Mouse (Mus musculus): ENCODE measurements around the gene Cfl1. TPM values are rescaled to one million over a fixed set of nuclear protein-coding genes. Genes with fewer than 3 reads are reported as not detected.
"Not testable (repeated sequence)": the region's sequence is repeated elsewhere in the genome, so short reads cannot be mapped to it uniquely, and the experiment has no call there.

Gene Cfl1
- polyA plus RNA-seq, 1 experiment from 2014 or later = 3,520 TPM

DNA sequence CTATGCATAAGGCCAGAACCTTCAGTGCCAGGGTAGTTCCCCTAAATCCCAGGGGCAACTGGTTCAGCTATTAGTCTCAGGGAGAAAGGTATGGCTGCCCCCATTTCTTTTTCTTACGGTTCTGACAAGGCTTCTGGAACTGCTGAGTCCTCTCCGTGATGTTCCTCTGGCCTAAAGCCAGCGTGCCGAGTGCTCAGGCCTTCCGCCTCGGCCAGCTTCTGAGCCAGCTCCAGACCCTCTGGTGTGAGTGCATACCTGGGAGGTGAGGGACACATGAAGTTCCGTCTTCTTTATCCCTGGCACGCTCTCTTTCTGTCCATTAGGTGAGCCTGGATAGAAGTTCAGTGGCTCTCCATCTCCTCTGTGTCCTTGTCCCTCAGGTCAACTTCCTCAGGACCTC, 4.9 kb upstream of the Cfl1 start:
- Histone ChIP-seq H3K4me2 (no peak overlapping the region), H3K9ac (no peak overlapping the region), H3K36me3 (ENCODE audit: poor library complexity, severe bottlenecking) (peaks cover 59% of the 10 kb centered on the region), H3K4me1 (peaks cover 32% of the 10 kb centered on the region), H3K4me3 (no peak overlapping the region), H3K9me3 (replicated peaks) (no peaks in the 10 kb centered on the region), H3K27ac (no peak overlapping the region), H3K27me3 (no peaks in the 10 kb centered on the region)
- ATAC-seq = no peak
- 94% methylated on average over 8 of the region's 8 CpGs for WGBS

DNA sequence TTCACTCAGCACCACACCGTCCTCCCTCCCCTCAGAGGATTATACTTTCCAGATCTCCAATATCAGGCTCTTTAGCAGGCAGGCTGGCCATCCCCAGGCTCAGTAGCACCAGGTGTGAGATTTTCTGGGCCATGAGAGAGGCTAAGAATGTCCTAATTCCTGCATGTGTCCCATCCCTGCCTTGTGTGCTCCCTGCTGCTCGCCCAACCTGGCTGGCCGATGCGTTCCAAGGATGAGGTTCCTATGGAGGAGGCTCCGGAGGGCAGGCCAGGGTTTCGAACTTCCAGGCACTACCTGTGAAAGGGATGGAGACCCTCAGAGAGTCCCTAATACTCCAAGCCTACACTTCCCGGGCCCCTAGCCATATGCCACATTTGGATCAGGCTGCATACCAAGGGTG, 4.4 kb upstream of the Cfl1 start:
- H3K9ac ChIP-seq = no peak overlapping the region
- H3K9me3 ChIP-seq (replicated peaks) = no peaks in the 10 kb centered on the region
- H3K4me1 ChIP-seq = peaks cover 32% of the 10 kb centered on the region
- H3K4me2 ChIP-seq = no peak overlapping the region
- no peak overlapping the region for H3K27ac ChIP-seq
- no peak overlapping the region for H3K4me3 ChIP-seq
- WGBS = 92% methylated on average over 7 of the region's 7 CpGs
- peaks cover 55% of the 10 kb centered on the region for H3K36me3 ChIP-seq (ENCODE audit: poor library complexity, severe bottlenecking)
- H3K27me3 ChIP-seq = no peaks in the 10 kb centered on the region
- no peak for ATAC-seq

- H3K36me3 ChIP-seq (ENCODE audit: poor library complexity, severe bottlenecking) = peaks cover 50% of the 10 kb centered on the region
- no peak for ATAC-seq
- WGBS = 90% methylated on average over 8 of the region's 8 CpGs
- no peak overlapping the region for H3K4me2 ChIP-seq
- no peaks in the 10 kb centered on the region for H3K9me3 ChIP-seq (replicated peaks)
- H3K27me3 ChIP-seq = no peaks in the 10 kb centered on the region
- H3K27ac ChIP-seq = no peak overlapping the region
- H3K4me3 ChIP-seq = no peak overlapping the region
- peaks cover 32% of the 10 kb centered on the region for H3K4me1 ChIP-seq
- no peak overlapping the region for H3K9ac ChIP-seq
Measured at GRCm38 (mm10) chr19:5486286-5486685, 4.0 kb upstream of the Cfl1 start.

DNA sequence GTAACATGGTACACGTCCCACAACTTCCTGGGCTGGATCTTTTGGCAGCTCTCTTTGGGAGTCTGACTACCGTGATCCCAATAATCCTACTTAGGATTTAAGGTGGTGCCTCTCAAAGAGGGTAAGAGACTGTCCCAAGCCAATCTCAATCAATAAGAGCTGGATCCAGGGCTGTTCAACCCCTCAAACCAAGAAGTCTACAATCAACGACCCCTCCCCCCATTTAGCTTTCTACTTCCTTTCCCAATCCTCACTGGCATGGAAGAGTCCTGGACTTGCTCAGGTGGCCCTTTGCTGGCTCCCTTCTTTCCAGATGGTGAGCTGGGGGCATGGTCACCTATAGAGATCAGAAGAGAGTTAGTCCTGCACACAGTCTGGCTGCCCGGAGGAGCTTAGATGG, 3.5 kb upstream of the Cfl1 start:
- H3K4me3 ChIP-seq = no peak overlapping the region
- peak overlapping the region; percentile 86; the same call in 1 of the 2 replicates for H3K4me2 ChIP-seq
- H3K27ac ChIP-seq = no peak overlapping the region
- no peak for ATAC-seq
- no peak overlapping the region; the same call in 1 of the 2 replicates for H3K9ac ChIP-seq
- 85% methylated on average over 4 of the region's 4 CpGs for WGBS
- peaks cover 34% of the 10 kb centered on the region for H3K4me1 ChIP-seq
- H3K36me3 ChIP-seq (ENCODE audit: poor library complexity, severe bottlenecking) = peaks cover 45% of the 10 kb centered on the region
- no peaks in the 10 kb centered on the region for H3K9me3 ChIP-seq (replicated peaks)
- no peaks in the 10 kb centered on the region for H3K27me3 ChIP-seq

DNA sequence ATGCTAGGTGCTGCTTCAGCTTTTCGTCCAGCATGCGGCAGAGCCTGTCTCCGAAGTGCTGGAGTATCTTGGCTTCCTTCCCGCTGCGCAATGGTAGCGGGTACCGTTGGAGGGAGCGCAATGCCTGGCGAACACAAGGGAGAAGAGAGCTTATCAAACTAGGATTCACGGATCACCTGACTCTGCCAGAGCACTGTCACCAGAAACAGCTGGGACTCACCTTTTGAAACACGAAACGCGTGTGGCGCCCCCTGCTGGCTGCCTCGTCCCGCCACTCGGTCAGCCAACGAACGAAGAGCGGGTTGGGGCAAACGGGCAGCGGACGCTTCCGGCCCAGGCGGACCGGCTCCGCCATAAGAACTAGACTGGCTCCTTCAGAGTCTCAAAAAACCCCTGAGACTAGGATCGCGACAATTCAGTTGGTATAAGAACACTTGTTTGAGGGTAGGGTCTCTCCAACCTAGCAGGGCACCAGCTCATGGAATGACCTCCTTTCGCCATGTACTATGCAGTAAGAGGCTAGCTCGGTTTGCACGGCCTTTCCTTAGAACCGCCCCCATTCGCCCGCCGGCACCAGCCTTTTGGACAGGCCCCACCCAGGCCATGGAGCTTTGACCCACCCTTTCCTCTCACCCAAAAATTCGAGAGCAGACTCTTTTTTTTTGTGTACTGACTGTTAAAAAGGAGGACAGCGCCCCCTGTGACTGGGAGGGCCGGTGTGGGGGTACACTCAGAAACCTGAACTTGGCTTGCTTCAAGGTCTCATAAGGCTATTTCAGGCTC, 2.3 kb upstream of the Cfl1 start, which contains the start of gene Mus81:
Mus81 (minus strand) TSS at position 635 of the 783 bp plus-strand sequence.
- H3K36me3 ChIP-seq (ENCODE audit: poor library complexity, severe bottlenecking) = peaks cover 43% of the 10 kb centered on the region
- peak; percentile 57 for ATAC-seq
- no peaks in the 10 kb centered on the region for H3K27me3 ChIP-seq
- H3K9me3 ChIP-seq (replicated peaks) = no peaks in the 10 kb centered on the region
- peaks cover 44% of the 10 kb centered on the region for H3K4me1 ChIP-seq
- H3K4me3 ChIP-seq = peak within 1 kb of the TSS; percentile 59
- peak within 1 kb of the TSS; percentile 71 for H3K9ac ChIP-seq
- WGBS = under 1% methylated on average over 39 of the region's 39 CpGs
- H3K4me2 ChIP-seq = peak within 1 kb of the TSS; percentile 86
- H3K27ac ChIP-seq = peak within 1 kb of the TSS; percentile 98

GRCm38 (mm10) chr19:5488878-5489571, 1.2 kb upstream of the Cfl1 start:
- Histone ChIP-seq H3K4me3 (peak overlapping the region; percentile 59), H3K4me2 (peak overlapping the region; percentile 86), H3K4me1 (peaks cover 49% of the 10 kb centered on the region), H3K27ac (peak overlapping the region; percentile 98), H3K9ac (peak overlapping the region; percentile 64), H3K9me3 (replicated peaks) (no peaks in the 10 kb centered on the region), H3K27me3 (no peaks in the 10 kb centered on the region), H3K36me3 (ENCODE audit: poor library complexity, severe bottlenecking) (peaks cover 43% of the 10 kb centered on the region)
- peak; percentile 79 for ATAC-seq
- 0% methylated on average over 26 of the region's 26 CpGs for WGBS

DNA sequence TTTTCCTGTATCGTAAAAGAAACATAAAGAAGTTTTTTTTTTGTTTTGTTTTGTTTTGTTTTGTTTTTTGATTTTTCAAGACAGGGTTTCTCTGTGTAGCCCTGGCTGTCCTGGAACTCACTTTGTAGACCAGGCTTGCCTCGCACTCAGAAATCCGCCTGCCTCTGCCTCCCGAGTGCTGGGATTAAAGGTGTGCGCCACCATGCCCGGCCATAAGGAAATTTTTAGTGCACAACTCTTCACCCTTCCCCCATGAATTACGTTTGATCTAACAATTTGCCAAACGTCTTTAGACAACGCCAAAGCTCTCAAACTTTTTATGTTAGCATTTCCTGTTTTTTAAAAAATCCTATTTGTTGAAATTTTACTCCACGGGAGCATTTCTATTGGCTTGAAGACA, 534 bp upstream of the Cfl1 start:
- H3K9me3 ChIP-seq (replicated peaks); H3K27me3 ChIP-seq; ATAC-seq; H3K9ac ChIP-seq: not testable (repeated sequence)
- Histone ChIP-seq H3K4me1 (peaks cover 49% of the 10 kb centered on the region), H3K4me3 (peak overlapping the region; percentile 96), H3K36me3 (ENCODE audit: poor library complexity, severe bottlenecking) (peaks cover 43% of the 10 kb centered on the region), H3K4me2 (peak overlapping the region; percentile 86), H3K27ac (peak overlapping the region; percentile 100)
- 52% methylated on average over 10 of the region's 10 CpGs for WGBS

DNA sequence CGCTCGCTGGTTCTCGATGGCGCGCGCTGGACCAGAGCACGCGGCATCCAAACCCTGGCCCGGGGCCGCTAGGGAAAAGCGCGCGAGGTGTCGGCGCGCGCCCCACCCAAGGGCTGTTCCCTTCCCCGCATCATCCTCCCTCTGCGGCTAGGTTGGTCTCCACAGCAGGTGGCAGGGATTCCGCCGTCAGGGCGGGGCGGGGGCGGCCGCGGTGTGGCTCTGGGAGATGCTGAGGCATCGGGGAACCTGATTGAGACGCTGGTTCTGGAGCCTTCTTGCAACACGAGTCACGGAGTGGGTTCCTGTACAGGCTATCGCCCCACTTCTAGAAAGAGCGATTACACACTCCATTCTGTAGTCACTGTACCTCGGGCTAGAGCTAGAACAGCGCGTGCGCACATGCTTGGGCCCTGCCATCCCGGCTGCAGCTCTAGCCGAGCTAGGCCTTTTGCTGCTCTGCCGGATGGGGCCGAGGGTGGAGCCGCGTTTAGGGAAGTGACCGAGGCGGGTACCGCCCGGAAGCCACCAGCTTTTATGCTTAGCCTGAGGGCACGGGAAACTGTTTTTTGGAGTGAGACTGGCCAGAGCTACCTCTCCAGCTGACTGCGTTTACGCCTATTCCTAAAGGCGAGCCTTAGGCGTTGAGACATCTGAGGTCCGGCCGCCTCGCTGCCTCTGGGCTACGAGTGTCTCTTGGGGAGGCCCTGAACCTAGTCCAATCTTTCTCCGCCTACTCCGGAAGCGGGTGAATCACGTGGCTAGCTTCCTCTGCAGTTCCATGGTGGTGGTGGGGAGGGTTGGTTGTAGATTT, 848 bp downstream of the Cfl1 start:
- under 1% methylated on average over 59 of the region's 59 CpGs for WGBS

DNA sequence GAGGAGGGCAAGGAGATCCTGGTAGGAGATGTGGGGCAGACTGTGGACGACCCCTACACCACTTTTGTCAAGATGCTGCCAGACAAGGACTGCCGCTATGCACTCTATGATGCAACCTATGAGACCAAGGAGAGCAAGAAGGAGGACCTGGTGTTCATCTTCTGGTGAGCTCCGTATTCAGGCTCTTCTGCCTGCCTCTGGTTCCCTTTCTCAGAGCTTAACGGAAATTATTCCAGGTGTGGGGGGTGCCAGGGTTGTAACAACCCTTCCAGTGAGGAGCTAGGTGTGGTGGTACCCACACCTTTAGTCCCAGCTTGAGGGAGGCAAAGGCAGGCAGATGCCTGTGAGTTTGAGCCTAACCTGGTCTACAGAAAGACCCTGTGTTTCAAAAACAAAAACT, 2.4 kb downstream of the Cfl1 start:
- 90% methylated on average over 4 of the region's 4 CpGs for WGBS
- ATAC-seq = no peak
- Histone ChIP-seq H3K27me3 (no peaks in the 10 kb centered on the region), H3K36me3 (ENCODE audit: poor library complexity, severe bottlenecking) (peaks cover 54% of the 10 kb centered on the region), H3K4me3 (no peak overlapping the region), H3K27ac (no peak overlapping the region), H3K4me2 (peak overlapping the region; percentile 86; the same call in 1 of the 2 replicates), H3K9me3 (replicated peaks) (no peaks in the 10 kb centered on the region), H3K9ac (no peak overlapping the region), H3K4me1 (peaks cover 36% of the 10 kb centered on the region)

More for the DNA sequence above, 848 bp downstream of the Cfl1 start:
- Histone ChIP-seq H3K9ac (peak overlapping the region; percentile 98), H3K9me3 (replicated peaks) (no peaks in the 10 kb centered on the region), H3K4me1 (peaks cover 49% of the 10 kb centered on the region), H3K4me2 (peak overlapping the region; percentile 86), H3K4me3 (peak overlapping the region; percentile 96), H3K36me3 (ENCODE audit: poor library complexity, severe bottlenecking) (peaks cover 41% of the 10 kb centered on the region), H3K27me3 (no peaks in the 10 kb centered on the region), H3K27ac (peak overlapping the region; percentile 100)
- peak; percentile 19 for ATAC-seq

DNA sequence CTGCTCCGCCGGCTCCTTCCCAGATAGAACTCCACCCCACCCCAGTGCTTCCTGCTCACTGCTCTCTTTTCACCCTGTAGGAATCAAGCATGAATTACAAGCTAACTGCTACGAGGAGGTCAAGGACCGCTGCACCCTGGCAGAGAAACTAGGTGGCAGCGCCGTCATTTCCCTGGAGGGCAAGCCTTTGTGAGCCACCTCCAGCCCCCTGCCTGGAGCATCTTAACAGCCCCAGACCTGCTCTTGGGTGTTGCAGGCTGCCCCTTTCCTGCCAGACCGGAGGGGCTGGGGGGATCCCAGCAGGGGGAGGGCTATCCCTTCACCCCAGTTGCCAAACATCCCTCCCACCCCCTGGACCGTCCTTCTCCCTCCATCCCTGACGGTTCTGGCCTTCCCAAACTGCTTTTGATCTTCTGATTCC, 3.1 kb downstream of the Cfl1 start:
- not testable (repeated sequence) for H3K9ac ChIP-seq; H3K27me3 ChIP-seq; H3K9me3 ChIP-seq (replicated peaks); H3K4me2 ChIP-seq; H3K27ac ChIP-seq; H3K4me3 ChIP-seq; ATAC-seq
- Histone ChIP-seq H3K4me1 (peaks cover 32% of the 10 kb centered on the region), H3K36me3 (ENCODE audit: poor library complexity, severe bottlenecking) (peaks cover 58% of the 10 kb centered on the region)
- WGBS = 70% methylated on average over 9 of the region's 9 CpGs

DNA sequence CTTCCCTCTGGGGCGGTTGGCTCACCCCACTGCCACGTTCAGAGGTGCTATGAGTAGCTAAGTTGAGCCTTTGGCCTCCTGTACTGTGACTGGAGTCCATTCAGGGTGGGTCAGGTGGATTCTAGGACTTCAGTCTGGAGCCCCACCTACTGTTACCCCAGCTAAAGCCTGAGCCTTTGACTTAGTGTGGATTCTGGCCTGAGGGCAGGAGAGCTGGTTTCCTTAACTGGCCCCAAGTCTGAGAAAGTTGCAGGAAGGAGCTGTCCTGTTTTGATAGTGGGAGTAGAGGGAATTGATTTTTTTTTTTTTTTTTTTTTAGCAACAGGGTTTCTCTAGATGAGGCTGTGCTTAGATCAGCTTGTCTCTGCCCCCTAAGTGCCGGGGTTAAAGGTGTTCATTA, 4.1 kb downstream of the Cfl1 start:
- Histone ChIP-seq H3K9ac (no peak overlapping the region), H3K4me3 (no peak overlapping the region), H3K27me3 (no peaks in the 10 kb centered on the region), H3K27ac (no peak overlapping the region), H3K4me1 (peaks cover 24% of the 10 kb centered on the region), H3K36me3 (ENCODE audit: poor library complexity, severe bottlenecking) (peaks cover 58% of the 10 kb centered on the region), H3K9me3 (replicated peaks) (no peaks in the 10 kb centered on the region), H3K4me2 (no peak overlapping the region)
- no peak for ATAC-seq
- 83% methylated on average over 3 of the region's 3 CpGs for WGBS

Measured in forebrain, embryonic 13.5 days (tissue).